Mouse (Mus musculus) kidney, adult 8-10 months (tissue): ENCODE data around the gene Barhl2.

Experiments
- DNase-seq, 2 experiments: peaks; one replicate each; pipeline ENCODE4 v3.0.0; 2022

Gene Barhl2

DNA sequence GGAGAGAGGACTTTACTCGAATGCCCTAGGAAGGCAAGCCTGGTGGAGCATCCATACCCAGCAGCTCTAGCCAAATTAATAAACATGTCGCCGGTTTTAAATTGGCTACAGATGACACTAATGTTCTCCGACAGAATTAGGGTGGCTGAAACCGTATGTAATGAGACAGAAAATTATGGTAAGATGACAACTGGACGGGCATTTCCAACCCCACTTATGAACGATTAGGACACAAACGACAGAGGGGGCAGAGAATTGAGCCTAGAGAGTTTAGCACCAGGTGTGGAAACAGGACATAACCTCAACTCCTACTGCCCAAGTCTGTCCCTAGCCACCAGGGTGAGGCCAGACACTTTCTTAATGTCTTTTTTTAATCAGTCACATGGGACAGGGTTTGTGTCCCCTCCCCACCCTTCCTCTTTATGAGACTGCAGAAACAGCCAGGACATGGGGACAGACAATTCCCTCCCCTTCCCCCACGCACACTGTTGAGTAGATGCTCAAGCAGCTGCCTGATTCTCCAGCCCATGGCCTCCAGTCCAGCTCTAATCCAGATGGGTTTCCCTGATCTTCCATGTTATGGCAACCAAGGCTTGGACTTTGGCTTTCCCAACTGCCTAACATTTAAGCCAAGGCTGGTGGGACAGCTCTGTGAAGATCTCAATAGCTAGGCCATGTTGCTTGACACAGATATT lies 3.4 kb downstream of the Barhl2 start:
- no peak for DNase-seq

DNA sequence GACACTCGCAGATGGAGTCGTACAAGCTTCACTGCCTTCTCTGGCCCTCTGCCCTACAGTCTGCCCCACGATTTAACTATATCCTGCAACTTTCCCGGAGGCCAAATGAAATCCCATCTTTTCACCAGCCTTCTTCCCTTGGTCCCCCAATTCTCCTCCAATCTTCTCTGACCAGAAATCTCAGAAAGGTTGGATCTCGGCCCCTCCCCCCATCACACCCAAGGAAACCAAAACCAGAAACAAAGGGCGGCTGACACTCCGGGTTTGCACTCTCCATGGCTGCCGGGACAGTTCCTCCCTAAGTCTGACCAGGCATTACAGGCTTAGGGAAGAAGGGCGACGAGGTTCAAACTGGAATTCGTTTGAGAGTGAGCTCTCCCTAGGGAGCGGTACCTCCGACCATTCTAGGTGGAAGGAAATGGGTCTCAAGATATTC lies 4.1 kb downstream of the Barhl2 start:
- DNase-seq = no peak

DNA sequence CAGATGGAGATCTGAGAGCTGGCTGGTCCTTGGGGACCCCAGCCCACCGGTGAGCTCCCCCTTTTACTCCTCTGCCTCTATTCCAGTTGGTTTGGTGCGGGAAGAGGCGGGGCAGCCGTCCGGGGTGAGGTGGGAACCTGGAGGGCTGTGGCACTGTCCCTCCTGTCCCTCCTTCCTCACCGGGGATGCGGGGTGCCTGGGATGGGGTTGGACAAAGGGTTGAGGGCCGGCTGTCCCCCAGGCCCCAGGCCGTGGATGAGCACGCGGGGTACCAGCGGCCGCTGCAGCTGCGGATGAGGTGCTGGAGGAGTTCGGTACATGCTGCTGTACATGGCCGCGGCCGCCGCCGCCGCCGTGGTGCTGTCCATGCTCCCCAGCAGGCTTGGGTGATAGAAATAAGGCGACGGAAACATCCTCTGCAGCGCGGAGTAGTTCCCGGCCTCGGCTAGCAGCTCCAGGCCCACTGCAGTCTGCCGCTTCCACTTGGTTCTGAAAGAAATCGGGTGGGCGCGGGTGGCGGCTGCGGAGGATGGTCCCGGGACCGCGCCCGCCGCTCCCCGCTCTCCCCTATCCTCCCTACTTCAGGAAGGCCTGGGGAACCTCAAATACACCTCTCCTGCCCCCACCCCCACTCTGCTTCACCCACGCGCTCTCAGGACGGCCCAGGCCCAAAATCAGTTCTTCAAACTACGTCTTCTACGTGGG lies 4.6 kb downstream of the Barhl2 start:
- DNase-seq = no peak

DNA sequence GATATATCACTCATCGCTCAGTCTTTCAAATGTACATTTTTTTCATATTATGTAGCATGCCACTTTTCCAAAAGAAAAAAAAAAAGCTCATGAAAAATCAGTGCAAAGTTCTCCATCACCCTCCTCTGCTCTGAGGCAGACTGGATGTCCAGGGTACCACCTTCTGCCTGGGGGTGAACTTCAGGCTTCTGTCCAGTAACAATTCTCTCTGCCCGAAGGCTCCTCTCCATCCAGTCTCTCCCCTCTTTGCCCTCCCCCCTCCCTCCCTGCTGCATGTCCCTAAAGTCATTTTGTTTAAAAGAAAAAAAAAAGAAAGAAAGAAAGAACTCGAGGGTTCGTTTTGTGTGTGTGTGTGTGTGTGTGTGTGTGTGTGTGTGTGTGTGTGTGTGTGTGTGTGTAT lies 5.3 kb downstream of the Barhl2 start:
- DNase-seq = no peak

DNA sequence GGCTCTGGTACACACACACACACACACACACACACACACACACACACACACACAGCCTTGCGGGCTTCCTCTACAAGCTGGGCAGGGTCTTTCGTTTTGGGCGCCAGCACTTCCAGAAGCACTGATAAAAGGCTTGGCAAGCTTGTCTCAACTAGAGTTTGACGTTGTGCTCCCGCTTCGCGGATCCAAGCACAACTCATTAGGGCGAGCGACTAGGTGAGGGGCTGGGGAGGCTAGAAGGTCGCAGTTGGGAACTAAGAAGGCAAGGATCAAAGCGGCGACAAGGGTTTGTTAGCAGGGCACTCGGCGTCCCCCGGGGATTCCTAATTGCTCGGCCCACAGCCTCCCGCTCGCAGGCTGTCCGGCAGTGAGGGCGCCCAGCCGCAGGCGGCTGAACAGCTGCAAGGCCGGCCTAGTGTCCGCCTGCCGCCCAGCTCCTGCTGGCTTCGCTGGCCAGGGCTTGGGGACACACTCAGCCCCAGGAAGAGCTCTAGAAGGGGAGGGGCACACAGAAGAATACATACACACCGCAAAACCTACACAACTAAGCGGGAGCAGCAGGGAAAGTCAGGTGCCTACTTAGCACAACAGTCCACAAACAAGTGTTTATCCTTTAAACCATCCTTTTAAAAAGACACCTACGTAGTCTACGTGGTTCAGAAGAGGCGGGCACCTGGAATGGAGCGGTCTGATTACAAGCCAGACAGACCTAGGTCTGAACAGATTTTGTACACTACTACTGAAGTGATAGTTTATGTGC lies 6.1 kb downstream of the Barhl2 start:
- no peak for DNase-seq

GRCm38 (mm10) chr5:106450426-106451160 lies 7.4 kb downstream of the Barhl2 start:
- DNase-seq = no peak

- no peak for DNase-seq
These were observed 8.1 kb downstream of the Barhl2 start for GRCm38 (mm10) chr5:106449720-106450425.

DNA sequence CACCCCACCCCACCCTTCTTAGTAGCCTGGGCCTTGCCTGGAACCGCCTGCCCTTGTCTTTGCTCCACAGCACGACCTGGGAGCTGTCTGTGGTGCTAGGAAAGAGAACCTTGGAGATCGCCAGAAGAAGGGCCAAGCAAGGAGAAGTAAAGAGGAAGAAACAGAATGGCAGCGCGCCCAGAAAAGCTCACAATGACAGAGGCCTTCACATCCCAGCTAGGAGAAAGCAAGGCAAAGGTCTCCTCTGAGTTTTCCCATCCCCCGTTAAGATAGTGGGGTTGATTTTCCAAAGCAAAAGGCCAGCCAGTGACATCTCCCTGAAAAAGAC lies 9.2 kb downstream of the Barhl2 start:
- DNase-seq = no peak

DNA sequence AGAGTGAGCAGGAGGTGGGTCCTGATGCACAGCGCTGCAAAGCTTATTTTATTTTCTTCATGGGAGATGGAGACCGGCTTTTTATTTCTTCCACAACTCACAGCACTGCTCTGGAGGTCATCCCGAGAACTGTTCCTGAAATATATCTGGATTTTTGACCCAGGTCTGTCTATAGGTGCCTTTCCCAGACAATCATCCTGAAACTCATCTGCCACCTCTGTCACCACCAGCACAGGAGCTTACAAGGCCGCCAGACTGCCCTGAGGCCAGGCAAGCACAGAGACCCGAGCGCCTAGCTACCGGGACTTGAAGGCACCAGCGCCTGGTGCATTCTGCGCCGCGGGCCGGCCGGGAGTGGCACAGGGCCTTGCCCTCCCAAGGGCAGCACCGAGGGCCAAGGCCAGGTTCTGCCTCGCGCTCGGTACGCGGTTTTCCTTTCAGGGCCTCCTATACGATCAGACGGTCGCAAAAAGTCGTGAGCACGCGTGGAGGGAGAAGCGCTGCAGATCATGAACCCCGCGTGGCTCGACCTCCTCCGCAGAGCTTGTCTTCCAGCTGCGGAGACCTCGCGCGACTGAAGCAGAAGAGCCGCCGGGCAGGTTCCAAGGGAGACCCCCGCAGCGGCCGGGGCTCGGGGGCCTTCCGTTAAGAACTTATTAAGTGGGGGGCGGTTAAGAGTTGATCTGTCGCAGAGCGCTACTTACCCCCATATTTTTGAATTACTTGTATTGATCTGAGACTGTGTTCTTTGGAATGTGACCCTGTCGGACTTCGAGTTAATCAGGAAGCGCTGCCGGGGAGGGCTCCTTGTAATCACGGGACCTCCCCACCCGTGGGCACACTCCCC lies 9.8 kb downstream of the Barhl2 start:
- DNase-seq = no peak

DNA sequence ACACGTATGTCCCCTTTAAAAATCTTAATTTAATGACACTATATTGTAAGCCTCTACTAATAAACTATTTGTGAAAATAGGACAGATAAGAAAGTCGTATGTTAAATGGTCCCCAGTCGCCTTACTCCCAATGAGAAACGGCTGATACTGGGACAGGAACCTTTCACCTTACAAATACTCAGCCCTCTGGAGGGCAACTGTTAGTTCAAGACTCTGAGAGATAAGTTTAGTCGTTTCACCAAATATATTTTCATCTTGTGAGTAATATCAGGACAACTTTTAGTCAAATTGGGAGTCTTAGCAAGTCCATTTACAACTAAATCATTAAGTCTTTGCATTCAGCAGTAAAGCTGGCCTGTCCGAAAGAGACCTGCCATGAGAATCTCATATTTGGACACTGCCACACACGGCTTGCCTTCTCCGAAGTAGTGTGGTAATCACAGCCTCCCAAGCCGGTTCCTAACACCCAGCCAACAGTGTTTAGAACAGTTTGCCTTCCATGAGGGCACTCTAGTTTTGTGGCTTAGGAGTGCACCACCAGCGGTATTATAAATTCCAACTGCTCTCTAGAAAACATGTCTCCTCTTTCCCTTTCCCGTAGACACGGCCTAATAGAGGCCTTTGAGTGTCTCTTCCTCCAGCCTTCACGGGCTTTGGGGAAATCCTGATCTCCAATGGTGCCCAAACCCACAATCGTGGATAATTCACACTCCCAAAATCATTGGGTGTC lies 10.7 kb downstream of the Barhl2 start:
- DNase-seq = no peak

GRCm38 (mm10) chr5:106446593-106446992 lies 11.4 kb downstream of the Barhl2 start:
- no peak for DNase-seq

GRCm38 (mm10) chr5:106445681-106446080 lies 12.3 kb downstream of the Barhl2 start:
- DNase-seq = no peak

GRCm38 (mm10) chr5:106438916-106439315 lies 19.1 kb downstream of the Barhl2 start:
- no peak for DNase-seq

GRCm38 (mm10) chr5:106426069-106426468 lies 31.9 kb downstream of the Barhl2 start:
- DNase-seq = no peak

- DNase-seq = no peak
These were observed 37.1 kb downstream of the Barhl2 start for GRCm38 (mm10) chr5:106420871-106421270.

GRCm38 (mm10) chr5:106420370-106420769 lies 37.6 kb downstream of the Barhl2 start:
- DNase-seq = no peak

- DNase-seq = peak in 1 of 2 experiments; percentile 5
These were observed 40.8 kb downstream of the Barhl2 start for GRCm38 (mm10) chr5:106417210-106417609.

- peak; percentile 7 to 11 for DNase-seq
These were observed 41.4 kb downstream of the Barhl2 start for GRCm38 (mm10) chr5:106416550-106416949.

DNA sequence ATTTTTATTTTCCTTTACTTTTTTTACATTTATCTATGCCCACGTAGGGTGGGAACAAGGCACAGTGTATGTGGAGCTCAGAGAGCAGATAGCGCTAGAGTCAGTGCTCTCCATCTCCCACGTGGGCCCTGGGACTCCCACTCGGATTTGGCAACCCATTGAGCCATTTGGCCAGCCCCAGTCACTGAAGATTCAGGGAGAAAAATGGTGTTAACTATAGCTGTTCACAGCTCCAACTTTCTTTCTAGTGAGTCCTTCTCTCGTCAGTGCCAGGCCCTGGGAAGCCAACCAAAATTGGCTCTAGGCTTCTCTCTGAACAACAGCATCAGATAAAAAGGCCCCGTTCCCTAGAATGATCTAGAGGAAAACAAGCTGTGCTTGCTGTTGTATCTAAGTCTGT lies 42.2 kb downstream of the Barhl2 start:
- DNase-seq = no peak

- DNase-seq = no peak
These were observed 55.2 kb downstream of the Barhl2 start for GRCm38 (mm10) chr5:106402761-106403160.
